Mouse (Mus musculus): ENCODE measurements around the gene Cip2a. TPM values are rescaled to one million over a fixed set of nuclear protein-coding genes. Genes with fewer than 3 reads are reported as not detected.
A peak's percentile ranks its signal among the peaks of the same experiment; 100 is the strongest.

The Cip2a gene
- 4.4 and 4.8 TPM in 2 replicates for total RNA-seq (2021)
- long read RNA-seq, partial matches to known transcripts, result 0 of 2 reads
- long read RNA-seq, other reads (novel, unspliced or antisense), result 0 of 2 reads

GRCm38 (mm10) chr16:48993559-48994342 lies at the start of gene Cip2a, which contains the start of gene Dzip3:
Gene Cip2a (plus strand): TSS chr16:48994185.
Gene Dzip3 (minus strand): TSS chr16:48994165.
- DNase-seq, result peak; percentile 86

- no peak for DNase-seq
Observed at GRCm38 (mm10) chr16:48972996-48973395, 21.0 kb upstream of the Cip2a start.

- no peak for DNase-seq
Observed at GRCm38 (mm10) chr16:48973548-48973947, 20.4 kb upstream of the Cip2a start.

- no peak for DNase-seq
Observed at GRCm38 (mm10) chr16:48979965-48980364, 14.0 kb upstream of the Cip2a start.

- no peak for DNase-seq
Observed at GRCm38 (mm10) chr16:48985034-48985627, 8.9 kb upstream of the Cip2a start.

GRCm38 (mm10) chr16:48989700-48990099 lies 4.3 kb upstream of the Cip2a start:
- no peak for DNase-seq

GRCm38 (mm10) chr16:48992437-48993230 lies 1.4 kb upstream of the Cip2a start:
- no peak for DNase-seq

GRCm38 (mm10) chr16:48993231-48993558 lies 790 bp upstream of the Cip2a start:
- DNase-seq, result no peak

- no peak for DNase-seq
Observed at GRCm38 (mm10) chr16:48994343-48994693, 333 bp downstream of the Cip2a start.

- DNase-seq, result no peak
Observed at GRCm38 (mm10) chr16:49004151-49004550, 10.2 kb downstream of the Cip2a start.

GRCm38 (mm10) chr16:49016620-49017332 lies 22.8 kb downstream of the Cip2a start:
- DNase-seq, result no peak

- no peak for DNase-seq
Observed at GRCm38 (mm10) chr16:49035852-49036251, 41.9 kb downstream of the Cip2a start.

- no peak for DNase-seq
Observed at GRCm38 (mm10) chr16:49037771-49038170, 43.8 kb downstream of the Cip2a start.

- no peak for DNase-seq
Observed at GRCm38 (mm10) chr16:49040554-49041221, 46.7 kb downstream of the Cip2a start.

GRCm38 (mm10) chr16:49049214-49049613 lies 55.2 kb downstream of the Cip2a start:
- DNase-seq, result no peak

GRCm38 (mm10) chr16:49057186-49057585 lies 63.2 kb downstream of the Cip2a start, which contains the start of gene Myh15:
Gene Myh15 (plus strand): TSS chr16:49057486.
- no peak for DNase-seq

Other genes starting within 250 kb of the Cip2a start
- 0.06 TPM in 1 of 2 replicates, not detected in the other for gene Trat1, start 222.2 kb upstream of the Cip2a start, total RNA-seq (2021)
- gene Retnlb, start 177.3 kb upstream of the Cip2a start, total RNA-seq (2021), result not detected in 2 replicates
- gene Retnla, start 151.6 kb upstream of the Cip2a start, total RNA-seq (2021), result 4.1 and 5.8 TPM in 2 replicates
- gene Retnlg, start 121.6 kb upstream of the Cip2a start, total RNA-seq (2021), result not detected in 2 replicates
- 20.4 and 23.6 TPM in 2 replicates for gene Dzip3, start within 50 bp of the Cip2a start, total RNA-seq (2021)
- gene Myh15, start 63.3 kb downstream of the Cip2a start, total RNA-seq (2021), result not detected in 2 replicates